Mouse (Mus musculus): ENCODE results near the gene Zfp704. TPM values are rescaled to one million over a fixed set of nuclear protein-coding genes. Genes with fewer than 3 reads are reported as not detected.

The Zfp704 gene
- polyA plus RNA-seq, 1 experiment = 17.3 TPM

GRCm38 (mm10) chr3:9476336-9476735 is 133.5 kb downstream of the Zfp704 start:
- DNase-seq (ENCODE audit: extremely low spot score in 1 of 2, low spot score in 1 of 2) = no peak

- DNase-seq (ENCODE audit: extremely low spot score in 1 of 2, low spot score in 1 of 2) = no peak
Observed at GRCm38 (mm10) chr3:9475501-9475900, 134.4 kb downstream of the Zfp704 start.

- no peak for DNase-seq (ENCODE audit: extremely low spot score in 1 of 2, low spot score in 1 of 2)
Observed at GRCm38 (mm10) chr3:9474331-9474730, 135.6 kb downstream of the Zfp704 start.

- DNase-seq (ENCODE audit: extremely low spot score in 1 of 2, low spot score in 1 of 2) = peak in 1 of 2 experiments; percentile 83
Observed at GRCm38 (mm10) chr3:9466287-9466686, 143.6 kb downstream of the Zfp704 start.

- no peak for DNase-seq (ENCODE audit: extremely low spot score in 1 of 2, low spot score in 1 of 2)
Observed at GRCm38 (mm10) chr3:9465731-9466130, 144.2 kb downstream of the Zfp704 start.

- no peak for DNase-seq (ENCODE audit: extremely low spot score in 1 of 2, low spot score in 1 of 2)
Observed at GRCm38 (mm10) chr3:9461660-9462059, 148.2 kb downstream of the Zfp704 start.

- DNase-seq (ENCODE audit: extremely low spot score in 1 of 2, low spot score in 1 of 2) = no peak
Observed at GRCm38 (mm10) chr3:9460284-9460683, 149.6 kb downstream of the Zfp704 start.

DNA sequence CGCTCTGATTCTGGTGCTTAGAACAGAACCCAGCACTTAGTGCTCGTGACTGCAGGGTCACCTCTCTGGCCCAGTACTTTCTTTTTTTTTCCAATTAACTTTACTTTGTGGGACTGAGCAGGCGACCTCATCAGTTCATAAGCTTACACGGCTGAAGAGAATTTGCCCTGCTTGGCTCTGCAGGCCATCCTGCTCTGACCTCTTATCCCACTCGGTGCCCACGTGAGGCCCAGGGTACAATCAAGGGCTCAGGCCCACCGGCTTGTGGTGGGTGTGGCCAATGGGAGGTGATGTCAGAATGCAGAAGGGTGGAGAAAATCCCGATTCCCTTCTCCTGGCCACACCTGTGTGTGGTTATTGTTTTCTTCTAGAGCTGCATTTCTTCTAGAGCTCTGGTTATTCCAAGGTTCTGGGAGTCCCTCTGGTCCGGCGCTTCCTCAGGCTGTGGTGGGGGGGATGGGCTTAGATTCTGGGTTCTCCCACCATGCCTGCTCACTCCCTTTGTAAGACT is 153.4 kb downstream of the Zfp704 start:
- DNase-seq (ENCODE audit: extremely low spot score in 1 of 2, low spot score in 1 of 2) = no peak

GRCm38 (mm10) chr3:9455351-9455750 is 154.5 kb downstream of the Zfp704 start:
- DNase-seq (ENCODE audit: extremely low spot score in 1 of 2, low spot score in 1 of 2) = no peak

DNA sequence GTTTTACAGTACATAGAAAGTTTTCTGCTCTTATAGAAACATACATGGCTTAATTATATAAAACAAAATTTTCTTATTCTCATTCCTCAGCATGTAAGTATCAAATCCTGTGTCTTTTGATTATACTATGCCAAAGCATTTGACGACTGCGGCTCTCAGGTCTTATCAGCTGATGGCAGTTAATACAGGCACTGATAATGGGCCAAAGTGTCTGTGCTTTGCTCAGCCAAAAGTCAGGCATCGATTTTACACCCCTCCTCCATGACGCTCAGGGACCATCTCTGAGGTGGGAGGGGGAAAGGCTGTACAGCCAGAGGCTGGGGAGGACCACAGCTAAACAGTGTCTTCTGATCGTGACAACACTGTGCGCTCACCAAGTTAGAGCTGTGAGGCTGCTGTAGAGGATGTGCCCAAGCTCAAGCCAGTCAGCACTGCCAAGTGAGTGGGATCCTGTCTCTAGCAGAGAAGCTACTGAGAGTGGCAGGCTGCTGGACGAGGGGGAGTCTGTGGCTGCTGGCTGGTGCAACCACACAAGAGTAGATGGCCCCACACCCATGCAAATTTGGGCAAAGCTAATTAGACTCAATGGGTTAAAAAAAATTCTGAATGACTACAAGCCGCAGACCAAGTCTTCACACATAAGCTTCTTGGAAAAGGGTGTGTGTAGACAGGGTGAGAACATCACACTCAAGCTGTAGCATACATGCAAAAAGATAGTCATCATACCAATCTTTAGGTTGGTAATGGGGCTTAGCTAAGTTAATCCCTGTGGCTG is 155.1 kb downstream of the Zfp704 start:
- DNase-seq (ENCODE audit: extremely low spot score in 1 of 2, low spot score in 1 of 2) = peak; percentile 46 to 60

DNA sequence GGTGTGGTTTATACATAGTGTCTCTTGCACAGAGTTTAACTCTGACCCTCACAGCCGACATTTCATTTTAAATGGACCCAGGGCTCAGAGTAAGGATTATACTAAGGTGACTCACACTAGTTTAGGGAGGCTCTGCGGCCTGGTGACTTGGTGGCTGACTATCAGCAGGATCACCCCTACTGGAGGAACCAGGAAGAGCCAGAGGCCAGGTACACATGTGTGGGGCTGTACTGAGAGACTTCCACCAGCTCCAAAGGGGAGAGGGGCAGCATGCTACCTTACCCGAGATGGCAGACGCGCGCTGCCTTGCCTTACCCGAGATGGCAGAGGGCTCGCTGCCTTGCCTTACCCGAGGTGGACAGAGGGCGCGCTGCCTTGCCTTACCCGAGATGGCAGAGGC is 159.4 kb downstream of the Zfp704 start:
- no peak for DNase-seq (ENCODE audit: extremely low spot score in 1 of 2, low spot score in 1 of 2)

DNA sequence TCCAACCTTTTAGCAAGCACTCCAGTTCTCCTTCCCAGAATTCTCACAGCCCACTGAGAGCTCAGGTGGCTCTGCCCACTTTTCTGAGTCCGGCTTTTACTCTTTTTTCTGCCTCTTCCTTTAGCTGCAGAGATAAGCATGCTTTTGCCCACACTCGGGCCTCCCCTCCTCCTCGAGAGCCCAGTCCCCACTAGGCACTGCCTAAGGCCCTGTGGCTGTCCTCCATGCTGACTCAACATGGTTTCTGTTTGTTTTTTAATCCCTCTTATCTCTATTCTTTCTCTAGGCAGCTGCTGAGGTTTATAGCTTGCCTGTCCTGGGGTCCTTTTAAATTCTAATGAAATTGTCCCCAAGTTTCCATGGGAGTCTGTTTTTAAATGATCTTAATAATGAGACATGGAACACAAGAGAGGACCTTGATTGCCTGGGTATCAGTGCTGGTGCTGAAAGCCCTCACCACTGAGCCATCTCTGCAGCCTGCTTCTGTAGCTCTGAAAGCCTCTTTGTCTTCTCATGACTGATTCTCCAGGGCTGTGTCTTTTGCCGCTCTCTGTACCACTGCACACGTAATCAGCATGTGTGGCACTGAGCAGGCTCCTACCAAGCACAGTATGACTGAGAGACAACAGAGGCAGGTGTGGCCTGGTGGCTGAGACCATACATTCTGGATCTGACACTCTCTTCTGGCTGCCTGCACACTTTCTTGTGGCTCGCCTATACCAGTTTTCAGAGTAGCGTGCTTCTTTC is 160.5 kb downstream of the Zfp704 start:
- no peak for DNase-seq (ENCODE audit: extremely low spot score in 1 of 2, low spot score in 1 of 2)

GRCm38 (mm10) chr3:9448541-9448940 is 161.3 kb downstream of the Zfp704 start:
- no peak for DNase-seq (ENCODE audit: extremely low spot score in 1 of 2, low spot score in 1 of 2)

DNA sequence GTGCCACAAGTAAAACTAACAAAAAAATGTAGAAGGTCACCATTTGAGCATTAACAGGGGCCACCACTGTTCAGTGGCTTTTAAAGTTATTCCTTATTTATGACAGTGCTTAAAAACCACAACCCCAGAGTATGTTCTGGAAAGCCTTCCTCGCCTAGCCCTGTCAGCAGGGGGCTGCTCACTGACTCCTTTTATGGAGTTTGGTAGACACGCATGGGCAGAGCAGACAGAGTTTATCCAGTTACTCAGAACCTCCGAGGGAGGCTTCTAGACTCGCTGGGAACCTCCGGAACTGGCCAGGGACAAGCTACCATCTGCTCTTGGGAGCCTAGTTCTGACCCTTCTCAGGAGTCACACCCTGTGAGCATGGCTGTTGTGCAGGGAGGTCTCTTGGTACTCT is 165.3 kb downstream of the Zfp704 start:
- no peak for DNase-seq (ENCODE audit: extremely low spot score in 1 of 2, low spot score in 1 of 2)

GRCm38 (mm10) chr3:9443981-9444380 is 165.9 kb downstream of the Zfp704 start:
- DNase-seq (ENCODE audit: extremely low spot score in 1 of 2, low spot score in 1 of 2) = no peak

DNA sequence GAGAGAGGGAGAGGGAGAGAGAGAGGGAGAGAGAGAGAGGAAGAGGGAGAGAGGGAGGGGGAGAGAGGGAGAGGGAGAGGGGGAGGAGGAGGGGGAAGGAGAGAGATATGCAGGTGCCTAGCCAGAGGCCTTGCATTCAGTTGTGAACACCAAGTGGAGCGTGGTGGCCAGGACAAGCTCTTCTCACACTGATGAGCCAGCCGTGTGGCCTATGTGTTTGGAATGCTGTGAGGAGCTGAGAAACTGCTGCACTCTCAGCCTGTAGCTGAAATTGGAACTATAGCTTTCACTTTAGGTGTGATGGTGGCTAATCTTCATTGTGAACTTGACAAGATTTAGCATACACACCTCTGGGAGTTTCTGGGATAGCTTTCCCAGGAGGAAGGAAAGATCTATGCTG is 166.4 kb downstream of the Zfp704 start:
- DNase-seq (ENCODE audit: extremely low spot score in 1 of 2, low spot score in 1 of 2) = no peak

- peak; percentile 33 to 52 for DNase-seq (ENCODE audit: extremely low spot score in 1 of 2, low spot score in 1 of 2)
Observed at GRCm38 (mm10) chr3:9441566-9442540, 168.0 kb downstream of the Zfp704 start.

- no peak for DNase-seq (ENCODE audit: extremely low spot score in 1 of 2, low spot score in 1 of 2)
Observed at GRCm38 (mm10) chr3:9440466-9440865, 169.4 kb downstream of the Zfp704 start.

DNA sequence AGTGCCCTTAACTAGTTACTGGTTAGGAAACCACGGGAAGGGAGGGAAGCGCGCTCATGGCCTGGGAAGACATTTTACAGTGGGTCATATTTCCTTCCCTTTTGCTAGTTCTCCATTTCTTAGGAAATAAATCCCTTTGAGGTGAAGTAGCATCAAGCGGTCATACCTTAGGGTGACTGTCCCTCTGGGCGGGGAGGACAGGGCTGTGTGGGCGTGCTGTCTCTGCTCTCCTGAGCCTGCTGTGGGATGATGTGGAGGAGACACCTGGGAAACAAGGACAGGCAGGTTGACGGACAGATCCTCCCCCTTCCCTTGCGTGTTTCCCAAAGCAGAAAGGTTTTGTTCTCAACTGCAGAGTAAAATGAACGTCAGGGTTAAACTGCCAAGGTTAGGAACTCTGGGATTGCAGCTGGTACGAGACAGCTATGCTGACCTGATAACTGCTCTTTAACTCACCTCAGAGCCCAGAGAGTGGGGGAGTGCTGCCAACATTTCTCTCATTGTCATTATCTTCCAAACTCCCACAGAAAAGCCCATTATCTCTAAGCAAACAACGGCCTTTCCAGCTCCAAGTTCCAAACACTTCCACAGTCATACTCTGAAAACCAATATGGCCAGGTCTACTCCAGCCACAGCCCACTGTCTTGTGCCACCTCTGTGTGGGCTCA is 170.1 kb downstream of the Zfp704 start:
- no peak for DNase-seq (ENCODE audit: extremely low spot score in 1 of 2, low spot score in 1 of 2)

GRCm38 (mm10) chr3:9436256-9436655 is 173.6 kb downstream of the Zfp704 start:
- DNase-seq (ENCODE audit: extremely low spot score in 1 of 2, low spot score in 1 of 2) = no peak
